Mouse (Mus musculus) G1E (cell line): ENCODE measurements around the gene Mnd1.

Experiments used
- CTCF ChIP-seq: IDR thresholded peaks from 2 replicates; pipeline ENCODE4 v1.5.1; 2012; ENCODE audit warnings: low read depth, low read length, inconsistent platforms, mixed read lengths
- GATA1 ChIP-seq: IDR thresholded peaks from 2 replicates; pipeline ENCODE4 v1.6.1; 2012; ENCODE audit warnings: borderline replicate concordance, low read length, inconsistent platforms, mixed read lengths
- TAL1 ChIP-seq: conservative IDR thresholded peaks from 2 replicates; pipeline ENCODE4 v1.6.1; 2012; ENCODE audit warnings: low read depth, low read length, inconsistent platforms, mixed read lengths

- TF ChIP-seq CTCF (no peak), GATA1 (no peak), TAL1 (no peak)
These were observed 519 bp upstream of the Mnd1 start for GRCm38 (mm10) chr3:84156105-84156504.
